Mouse (Mus musculus): Measurements from ENCODE around the gene Ttc39a.

DNA sequence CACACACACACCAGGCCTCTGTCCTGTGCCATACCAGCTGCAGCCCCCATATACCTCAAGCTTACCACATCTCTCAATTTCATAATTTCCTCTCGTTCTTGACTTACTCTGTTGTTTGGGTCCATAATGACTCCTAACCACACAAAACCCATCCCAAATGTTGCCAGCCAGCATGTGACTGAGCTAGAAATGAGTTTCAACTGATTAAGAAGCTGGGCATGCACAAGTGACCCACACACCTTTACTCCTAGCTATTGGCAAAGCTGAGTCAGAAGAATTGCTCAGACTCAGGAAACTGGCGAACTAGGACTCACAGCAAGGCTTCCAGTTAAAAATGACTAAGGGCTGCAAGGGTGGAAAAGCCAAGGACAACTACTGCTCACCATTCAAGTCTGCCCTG, 75.0 kb downstream of the Ttc39a start:
- TF ChIP-seq CTCF (conservative IDR thresholded peaks at IDR 0.05; ENCODE audit: insufficient read depth, insufficient read length, low read depth, low read length) (no peak), POLR2A (IDR thresholded peaks at IDR 0.05; ENCODE audit: low read depth, low read length) (no peak)
